Mouse (Mus musculus) spleen, adult 2 months (tissue): ENCODE data around the gene March1. TPM values are rescaled to one million over a fixed set of nuclear protein-coding genes. Genes with fewer than 3 reads are reported as not detected.

Experiments
- DNase-seq, 2 experiments: peaks; one replicate each; pipeline versions ENCODE4 v3.0.0 to v3.0.0-alpha.2; 2012 to 2021; ENCODE audit warnings: low spot score in 2 of 2, low read depth in 1 of 2
- H3K27ac ChIP-seq: fragments of 200-500 bp; 2 replicates; pipeline ENCODE4 v1.5.1; 2012; ENCODE audit warnings: low read length, inconsistent platforms; ENCODE audit not compliant: insufficient read depth
- H3K27me3 ChIP-seq: fragments of 200-500 bp; 2 replicates; pipeline ENCODE4 v1.6.1; 2012; ENCODE audit warnings: mild to moderate bottlenecking, moderate library complexity, low read length, inconsistent platforms; ENCODE audit not compliant: control insufficient read depth, insufficient read depth
- H3K36me3 ChIP-seq: fragments of 200-500 bp; 2 replicates; pipeline ENCODE4 v1.6.1; 2012; ENCODE audit warnings: mild to moderate bottlenecking, low read length, inconsistent platforms; ENCODE audit not compliant: control insufficient read depth, insufficient read depth
- H3K4me1 ChIP-seq: fragments of 200-500 bp; 2 replicates; pipeline ENCODE4 v1.6.1; 2011; ENCODE audit warnings: inconsistent platforms; ENCODE audit not compliant: control insufficient read depth, insufficient read depth, insufficient read length
- H3K4me3 ChIP-seq: fragments of 200-500 bp; 2 replicates; pipeline ENCODE4 v1.5.1; 2011; ENCODE audit warnings: mild to moderate bottlenecking, inconsistent platforms; ENCODE audit not compliant: insufficient read depth, insufficient read length; ENCODE audit errors: extremely low read depth
- CTCF ChIP-seq: fragments of 200-500 bp; IDR thresholded peaks from 2 replicates; pipeline ENCODE4 v1.5.1; 2011; ENCODE audit warnings: mild to moderate bottlenecking, inconsistent platforms; ENCODE audit not compliant: insufficient read depth, insufficient read length, insufficient replicate concordance; ENCODE audit errors: extremely low read depth
- POLR2A ChIP-seq: fragments of 200-500 bp; IDR thresholded peaks from 2 replicates; pipeline ENCODE4 v1.6.1; 2011; ENCODE audit warnings: low read depth, low read length, inconsistent platforms
- WGBS: fragments of 180-500 bp; shearing (Covaris S2); methylation state at CpG from one replicate; pipeline ENCODE4 v1.1.7; 2018; 5-methylcytosine and 5-hydroxymethylcytosine counted together
- polyA plus RNA-seq: library from polyadenylated mRNA; depleted of rRNA; stranded (reverse); fragments of >200 nt; gene quantifications from 2 replicates; pipeline ENCODE4 v1.2.3, GENCODE M21; 2012; rRNA removed

March1 gene
- polyA plus RNA-seq: 10.9 and 12.7 TPM in 2 replicates

DNA sequence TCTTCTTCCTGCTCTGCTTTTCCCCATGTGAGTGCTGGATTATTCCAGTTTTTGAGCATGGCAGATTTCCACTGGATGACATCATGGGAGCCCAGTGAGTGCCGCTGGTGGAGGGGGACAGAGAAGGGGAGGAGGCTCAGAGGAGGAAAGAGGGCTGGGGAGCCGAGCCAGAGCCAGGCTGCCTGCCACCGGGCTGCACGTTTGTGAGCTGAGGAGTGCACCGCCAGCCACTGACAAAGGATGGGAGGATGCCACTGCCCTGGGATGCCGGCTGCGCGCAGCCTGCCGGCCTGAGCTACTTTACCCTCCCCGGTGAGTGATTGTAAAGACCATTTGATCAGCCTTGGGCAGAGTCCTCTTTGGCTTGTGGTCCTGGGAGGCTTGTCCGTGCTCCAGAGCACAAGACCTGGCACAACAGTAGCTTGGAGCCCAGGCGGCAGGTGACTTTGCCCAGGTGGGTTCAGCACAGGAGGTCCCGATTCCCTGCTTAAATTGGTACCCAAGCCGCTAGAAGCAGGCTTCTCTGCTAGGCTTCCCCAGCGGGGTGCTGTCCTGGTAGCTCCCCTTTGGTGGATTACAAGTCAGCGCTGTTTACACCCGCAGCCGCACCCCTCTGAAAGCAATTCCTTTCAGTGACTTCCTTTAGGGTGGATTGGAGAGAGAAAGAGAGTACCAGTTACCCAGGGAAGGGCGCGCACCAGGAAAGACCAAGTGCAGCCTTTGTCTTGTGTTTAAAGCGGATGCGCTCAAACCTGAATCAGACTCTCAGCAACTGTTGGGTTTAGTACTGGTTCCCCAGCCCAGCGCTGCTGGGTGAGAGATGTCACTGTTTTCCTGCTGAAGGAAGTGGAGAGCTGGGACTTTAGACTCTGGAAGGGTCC, at the start of gene March1:
March1 (plus strand) TSS at position 30 of the 881 bp plus-strand sequence.
- WGBS: 8% methylated on average over 23 of the region's 23 CpGs
- Histone ChIP-seq H3K4me3 (no peak within 1 kb of the TSS), H3K27me3 (no peaks in the 10 kb centered on the region), H3K36me3 (no peaks in the 10 kb centered on the region), H3K4me1 (no peaks in the 10 kb centered on the region), H3K27ac (no peak within 1 kb of the TSS)
- DNase-seq: no peak
- TF ChIP-seq CTCF: no peak
- no peak for TF ChIP-seq POLR2A

DNA sequence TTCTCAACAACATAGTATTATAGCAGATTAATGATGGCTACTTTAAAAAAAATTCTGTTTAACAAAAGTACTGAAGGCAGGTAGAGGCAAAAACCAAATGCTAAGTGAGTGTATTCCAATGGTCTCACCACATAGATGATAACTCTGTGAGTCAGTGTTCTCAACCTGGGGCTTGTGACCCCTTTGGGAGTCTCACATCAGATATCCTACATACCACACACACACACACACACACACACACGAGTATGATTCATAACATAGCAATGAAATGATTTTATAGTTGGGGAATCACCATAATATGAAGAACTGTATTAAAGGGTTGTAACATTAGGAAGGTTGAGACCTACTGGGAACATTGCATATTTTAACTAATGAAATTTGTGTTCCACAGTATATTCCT, 30.8 kb upstream of the March1 start:
- Histone ChIP-seq H3K36me3 (no peaks in the 10 kb centered on the region), H3K27me3 (no peaks in the 10 kb centered on the region), H3K4me1 (no peaks in the 10 kb centered on the region), H3K27ac (no peak overlapping the region), H3K4me3 (no peak overlapping the region)
- 49% methylated on average over 1 of the region's 1 CpGs for WGBS
- DNase-seq: no peak
- no peak for TF ChIP-seq POLR2A
- no peak for TF ChIP-seq CTCF

DNA sequence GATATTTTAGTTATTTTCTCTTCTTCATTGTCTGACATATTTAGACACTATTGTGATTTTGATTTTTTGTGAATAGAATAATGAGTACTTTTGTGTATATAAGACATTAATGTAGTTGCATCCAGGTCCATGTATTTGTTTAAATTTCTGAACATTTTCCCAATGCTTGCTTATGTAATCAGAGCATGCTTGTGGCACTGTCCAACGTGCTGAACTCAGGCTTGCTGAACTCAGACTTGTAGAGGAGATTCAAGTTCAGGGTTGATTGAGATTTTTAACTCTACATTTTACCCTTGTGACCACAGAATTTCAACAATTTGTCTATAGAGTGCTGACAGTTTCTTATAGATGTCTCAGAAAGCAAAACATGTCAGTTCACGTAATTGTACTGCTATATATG, 14.5 kb upstream of the March1 start:
- no peak overlapping the region for H3K4me3 ChIP-seq
- H3K27ac ChIP-seq: no peak overlapping the region
- DNase-seq: no peak
- H3K27me3 ChIP-seq: no peaks in the 10 kb centered on the region
- 46% methylated on average over 2 of the region's 2 CpGs for WGBS
- H3K4me1 ChIP-seq: no peaks in the 10 kb centered on the region
- no peaks in the 10 kb centered on the region for H3K36me3 ChIP-seq
- TF ChIP-seq CTCF: no peak
- TF ChIP-seq POLR2A: no peak

DNA sequence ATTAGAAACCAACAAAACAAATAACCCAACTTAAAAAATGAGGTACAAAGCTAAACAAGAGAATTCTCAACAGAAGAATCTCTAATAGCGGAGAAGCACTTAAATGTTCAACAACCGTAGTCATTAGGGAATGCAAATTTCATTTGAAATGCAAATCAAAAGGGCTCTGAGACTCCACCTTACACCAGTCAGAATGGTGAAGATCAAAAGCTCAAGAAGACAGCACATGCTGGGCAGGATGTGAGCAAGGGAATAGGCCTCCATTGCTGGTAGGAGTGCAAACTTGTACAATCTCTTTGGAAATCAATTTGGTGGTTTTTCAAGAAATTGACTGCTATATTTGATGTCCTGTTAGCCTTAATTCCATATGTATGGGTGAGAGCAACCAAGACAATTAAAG, 8.2 kb upstream of the March1 start:
- Histone ChIP-seq H3K4me3 (no peak overlapping the region), H3K36me3 (no peaks in the 10 kb centered on the region), H3K4me1 (no peaks in the 10 kb centered on the region), H3K27ac (no peak overlapping the region), H3K27me3 (no peaks in the 10 kb centered on the region)
- 71% methylated on average over 2 of the region's 2 CpGs for WGBS
- no peak for DNase-seq
- TF ChIP-seq CTCF (no peak), POLR2A (no peak)

DNA sequence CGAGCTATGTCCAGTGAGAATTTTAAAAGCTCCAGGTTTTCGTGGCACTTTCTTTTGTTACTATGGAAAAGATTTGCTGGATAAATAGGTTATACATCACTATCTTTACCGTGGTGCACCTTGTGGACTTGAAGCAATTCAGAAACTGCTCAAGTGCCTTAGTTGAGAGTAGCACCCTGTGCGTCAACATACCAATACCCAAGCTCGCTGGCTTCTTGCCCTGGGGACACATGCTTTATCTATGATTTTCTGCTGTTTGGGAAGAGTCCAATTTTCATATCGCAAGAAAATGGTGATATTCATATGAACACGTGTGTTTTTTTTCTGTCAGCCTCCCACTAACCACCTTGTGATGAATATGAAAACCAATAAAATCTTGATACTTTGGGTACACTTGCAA, 1.3 kb downstream of the March1 start:
- DNase-seq: no peak
- Histone ChIP-seq H3K4me3 (no peak overlapping the region), H3K27ac (no peak overlapping the region), H3K4me1 (no peaks in the 10 kb centered on the region), H3K36me3 (no peaks in the 10 kb centered on the region), H3K27me3 (no peaks in the 10 kb centered on the region)
- no peak for TF ChIP-seq POLR2A
- TF ChIP-seq CTCF: no peak
- WGBS: 44% methylated on average over 7 of the region's 7 CpGs

DNA sequence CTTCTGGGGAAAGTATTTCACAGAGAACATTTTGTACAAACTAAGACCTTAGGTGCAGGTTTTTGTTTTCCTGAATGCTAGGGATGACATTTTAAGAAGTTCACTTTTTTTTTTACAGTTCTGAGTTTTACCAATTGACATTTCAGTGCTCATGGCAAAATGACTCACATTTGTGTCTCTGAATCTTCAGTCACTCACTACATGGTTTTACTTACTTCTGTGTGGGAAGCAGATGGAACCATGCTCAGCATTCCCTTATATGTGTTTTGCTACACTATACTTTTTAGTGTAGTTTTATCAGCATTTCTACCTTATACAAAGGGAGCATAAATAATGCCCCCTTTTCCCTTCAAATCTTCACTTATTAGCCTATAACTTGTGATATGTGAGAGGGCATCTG, 27.2 kb downstream of the March1 start:
- no peaks in the 10 kb centered on the region for H3K4me1 ChIP-seq
- no peaks in the 10 kb centered on the region for H3K36me3 ChIP-seq
- H3K4me3 ChIP-seq: no peak overlapping the region
- DNase-seq: no peak
- TF ChIP-seq CTCF (no peak), POLR2A (no peak)
- H3K27me3 ChIP-seq: no peaks in the 10 kb centered on the region
- H3K27ac ChIP-seq: no peak overlapping the region

DNA sequence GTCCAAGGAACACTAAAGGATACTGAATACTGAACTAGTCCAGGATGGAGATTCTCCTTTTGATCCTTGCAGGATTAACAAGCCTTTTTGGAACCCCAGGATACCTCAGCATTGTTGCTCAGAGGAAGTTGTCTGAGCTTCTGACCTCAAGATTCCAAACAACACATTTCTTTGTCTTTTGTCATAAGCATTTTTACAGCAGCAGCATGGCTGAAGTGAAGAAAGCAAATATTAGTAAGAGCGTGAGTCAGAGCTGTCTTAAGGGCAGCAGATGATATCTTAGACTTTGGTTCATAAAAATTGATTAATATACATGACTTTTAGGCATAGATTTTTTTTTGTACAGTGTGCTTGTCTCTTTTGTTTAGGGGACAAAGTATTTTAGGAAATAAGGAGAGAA, 27.8 kb downstream of the March1 start:
- H3K27ac ChIP-seq: no peak overlapping the region
- no peak for DNase-seq
- no peak overlapping the region for H3K4me3 ChIP-seq
- no peaks in the 10 kb centered on the region for H3K4me1 ChIP-seq
- H3K27me3 ChIP-seq: no peaks in the 10 kb centered on the region
- 71% methylated on average over 1 of the region's 1 CpGs for WGBS
- no peak for TF ChIP-seq CTCF
- no peak for TF ChIP-seq POLR2A
- H3K36me3 ChIP-seq: no peaks in the 10 kb centered on the region
